Mouse (Mus musculus) stomach, embryonic 15.5 days (tissue): Measurements from ENCODE around the gene Lilra6. TPM values are rescaled to one million over a fixed set of nuclear protein-coding genes. Genes with fewer than 3 reads are reported as not detected.

Experiments used
- polyA plus RNA-seq: library from polyadenylated mRNA; unstranded; fragments of >200 nt; fragmentation: Nextera tagmentation; extraction: Ambion mirVana; gene quantifications from 2 replicates; pipeline ENCODE4 v1.2.1, GENCODE M21; 2015

The Lilra6 gene
- polyA plus RNA-seq, 1 experiment from 2014 or later: 1.2 TPM

Other genes starting within 250 kb of the Lilra6 start
- gene Leng1, start 249.7 kb downstream of the Lilra6 start, polyA plus RNA-seq: 17.7 and 18.3 TPM in 2 replicates
- gene Tmc4, start 237.9 kb downstream of the Lilra6 start, polyA plus RNA-seq: 70.9 and 72.8 TPM in 2 replicates
- gene Tsen34, start 222.6 kb downstream of the Lilra6 start, polyA plus RNA-seq: 248 and 261 TPM in 2 replicates
- 51.2 and 53.2 TPM in 2 replicates for gene Mboat7, start 222.0 kb downstream of the Lilra6 start, polyA plus RNA-seq
- gene Rps9, start 211.5 kb downstream of the Lilra6 start, polyA plus RNA-seq: 1,416 and 1,486 TPM in 2 replicates
- 2.4 and 2.9 TPM in 2 replicates for gene Pirb, start 195.1 kb downstream of the Lilra6 start, polyA plus RNA-seq
- 0.13 and 0.23 TPM in 2 replicates for gene Gm15448, start 89.8 kb downstream of the Lilra6 start, polyA plus RNA-seq
- gene Pira2, start 70.5 kb downstream of the Lilra6 start, polyA plus RNA-seq: 0.72 and 0.92 TPM in 2 replicates
- 0.79 and 1.1 TPM in 2 replicates for gene Gm14548, start 17.4 kb downstream of the Lilra6 start, polyA plus RNA-seq
- 2.1 and 2.2 TPM in 2 replicates for gene Lair1, start 147.7 kb upstream of the Lilra6 start, polyA plus RNA-seq
- gene Ttyh1, start 203.9 kb upstream of the Lilra6 start, polyA plus RNA-seq: 12.7 and 15.1 TPM in 2 replicates
- 52.6 and 67.4 TPM in 2 replicates for gene Leng8, start 221.5 kb upstream of the Lilra6 start, polyA plus RNA-seq
- gene Leng9, start 234.9 kb upstream of the Lilra6 start, polyA plus RNA-seq: 4.6 and 4.8 TPM in 2 replicates
- 67.0 and 73.0 TPM in 2 replicates for gene Cdc42ep5, start 249.4 kb upstream of the Lilra6 start, polyA plus RNA-seq